Mouse (Mus musculus) natural killer cell, adult 2 months (primary cell): Measurements from ENCODE around the gene Zfp646.
"Not testable (repeated sequence)": the region's sequence is repeated elsewhere in the genome, so short reads cannot be mapped to it uniquely, and the experiment has no call there.

Source experiments
- DNase-seq, 2 experiments: peaks; one replicate each; pipeline ENCODE4 v3.0.0; 2022; ENCODE audit warnings: low spot score in 2 of 2

The Zfp646 gene

GRCm38 (mm10) chr7:127876041-127876466 is at the start of gene Zfp646:
Zfp646 (plus strand) TSS chr7:127876221.
- DNase-seq: peak; percentile 62 to 67

DNA sequence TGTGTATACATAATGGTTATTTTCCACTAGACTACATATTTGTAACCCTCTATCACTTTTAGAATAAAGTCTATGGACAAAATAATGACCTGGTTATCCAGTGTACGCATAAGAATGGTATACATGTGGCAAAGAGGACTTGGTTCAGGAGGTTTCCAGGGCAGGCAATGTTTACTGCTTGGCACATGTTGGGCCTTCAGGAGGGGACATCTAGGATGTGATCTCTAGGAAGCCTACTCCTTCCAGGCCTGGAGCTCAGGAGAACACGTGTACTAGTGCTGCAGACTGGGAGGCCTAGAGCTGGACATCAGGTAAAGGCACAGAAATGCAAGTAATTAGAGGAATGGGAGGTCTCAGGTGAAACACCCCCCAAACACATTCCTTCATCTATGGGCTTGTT is 40.5 kb upstream of the Zfp646 start:
- no peak for DNase-seq

GRCm38 (mm10) chr7:127837473-127837872 is 38.5 kb upstream of the Zfp646 start:
- no peak for DNase-seq

DNA sequence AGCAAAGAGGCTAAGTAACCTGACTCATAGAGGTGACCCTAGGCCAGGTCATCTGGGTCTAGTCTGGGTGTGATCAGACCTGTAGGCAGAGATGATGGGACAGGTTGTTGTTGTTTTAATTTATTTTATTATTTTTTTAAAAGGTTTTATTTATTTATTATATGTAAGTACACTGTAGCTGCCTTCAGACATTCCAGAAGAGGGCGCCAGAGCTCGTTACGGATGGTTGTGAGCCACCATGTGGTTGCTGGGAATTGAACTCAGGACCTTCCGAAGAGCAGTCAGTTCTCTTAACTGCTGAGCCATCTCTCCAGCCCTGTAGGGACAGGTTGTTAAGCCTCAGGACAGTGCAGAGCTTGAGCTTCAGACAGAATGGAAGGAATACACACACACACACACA is 38.1 kb upstream of the Zfp646 start:
- DNase-seq: not testable (repeated sequence)

- DNase-seq: not testable (repeated sequence)
These were observed 36.0 kb upstream of the Zfp646 start for GRCm38 (mm10) chr7:127840031-127840430.

GRCm38 (mm10) chr7:127840886-127841285 is 35.1 kb upstream of the Zfp646 start:
- DNase-seq: no peak

DNA sequence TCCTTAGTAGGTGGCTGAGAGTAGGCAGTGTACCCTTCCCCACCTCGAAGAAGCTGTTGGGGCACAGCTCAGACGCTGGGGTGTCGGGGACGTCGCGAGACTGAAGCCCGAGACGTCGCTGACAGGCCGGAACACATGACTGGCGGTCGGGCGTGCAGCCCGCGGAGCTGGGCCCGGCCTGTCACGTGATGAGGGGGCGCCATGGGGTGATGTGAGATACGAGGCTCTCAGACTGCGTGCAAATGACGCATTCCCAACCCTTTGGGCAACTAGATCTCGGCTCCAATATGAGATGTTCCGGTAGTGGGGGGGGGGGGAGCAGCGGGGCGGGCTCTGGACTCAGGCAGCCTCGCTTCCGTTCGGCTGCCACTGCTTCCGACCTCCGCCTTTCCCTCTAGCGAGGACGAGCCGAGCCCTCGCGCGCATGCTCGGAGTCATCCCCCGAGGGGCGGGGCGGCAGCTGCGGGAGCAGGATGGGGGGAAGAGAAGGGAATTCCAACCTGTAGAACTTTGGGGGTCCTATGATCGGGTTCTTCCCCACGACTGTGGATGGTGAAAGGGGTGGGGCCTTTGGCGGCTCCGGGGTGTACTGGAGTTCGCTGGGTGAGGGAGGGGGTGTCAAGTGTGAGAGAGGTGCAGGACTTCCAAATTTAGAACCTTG is 34.6 kb upstream of the Zfp646 start:
- peak; percentile 88 to 93 for DNase-seq

GRCm38 (mm10) chr7:127842001-127842718 is 33.9 kb upstream of the Zfp646 start:
- peak; percentile 75 to 76 for DNase-seq

DNA sequence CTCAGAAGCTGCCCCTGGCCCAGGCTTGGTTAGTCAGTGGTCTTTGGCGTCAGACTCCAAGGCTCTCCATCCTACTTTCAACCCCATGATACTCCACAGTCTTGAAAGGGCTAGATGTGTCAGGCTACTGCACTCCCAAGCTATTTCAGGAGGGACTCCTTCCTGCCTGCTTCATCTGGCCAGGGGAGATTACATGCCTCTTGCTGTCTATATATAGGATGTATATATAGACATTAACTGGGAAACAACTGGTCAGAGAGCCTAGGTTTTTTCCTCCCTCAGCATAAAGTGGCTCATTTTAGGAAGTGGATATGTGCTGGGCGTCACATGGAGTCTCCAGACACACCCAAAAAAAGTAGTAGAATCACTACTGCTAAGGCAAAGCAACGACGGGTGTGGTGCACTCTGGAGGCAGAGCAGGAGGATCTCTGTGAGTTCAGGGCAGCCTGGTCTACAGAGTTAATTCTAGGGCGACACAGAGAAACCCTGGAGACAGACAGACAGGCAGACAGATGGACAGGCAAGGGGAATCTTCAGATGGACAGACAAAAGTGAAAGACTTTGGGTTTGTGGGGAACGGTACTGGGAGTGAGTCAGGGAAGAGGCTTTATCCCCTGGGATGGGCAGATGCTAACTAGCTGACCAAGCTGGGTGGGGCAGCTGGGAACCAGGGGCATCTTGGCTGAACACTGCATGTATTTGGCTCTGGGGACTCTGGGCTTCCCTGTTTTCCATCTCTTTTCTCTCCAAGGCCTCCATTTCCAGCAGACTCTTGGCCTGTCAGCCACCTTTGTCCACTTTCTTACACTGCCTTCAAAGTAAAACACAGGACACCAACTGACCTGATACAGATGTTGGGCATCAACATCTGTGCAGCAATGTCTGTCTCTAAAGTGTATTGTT is 25.8 kb upstream of the Zfp646 start:
- DNase-seq: no peak

DNA sequence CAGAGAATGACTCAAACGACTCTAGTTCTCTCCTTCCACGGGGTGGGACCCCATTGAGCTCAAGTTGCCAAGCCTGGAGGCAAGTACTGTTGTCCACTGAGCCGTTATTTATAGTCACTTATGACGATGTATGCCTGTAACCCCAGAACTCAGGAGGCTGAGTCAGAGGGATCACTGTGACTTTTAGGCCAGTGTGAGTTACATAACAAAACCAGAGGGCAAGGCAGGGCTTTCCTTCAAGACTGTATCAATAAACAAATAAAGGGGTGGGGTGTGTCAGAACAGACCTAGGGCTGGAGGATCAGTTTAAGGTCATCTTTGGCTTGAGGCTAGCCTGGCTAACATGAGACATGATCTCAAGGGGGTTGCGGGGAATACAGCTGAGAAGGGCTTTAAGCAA is 25.1 kb upstream of the Zfp646 start:
- no peak for DNase-seq

GRCm38 (mm10) chr7:127858258-127858657 is 17.8 kb upstream of the Zfp646 start:
- no peak for DNase-seq

- DNase-seq: no peak
These were observed 9.6 kb upstream of the Zfp646 start for GRCm38 (mm10) chr7:127866434-127866833.

- DNase-seq: no peak
These were observed 8.4 kb upstream of the Zfp646 start for GRCm38 (mm10) chr7:127867641-127868040.

GRCm38 (mm10) chr7:127869149-127869810 is 6.7 kb upstream of the Zfp646 start:
- no peak for DNase-seq

- DNase-seq: no peak
These were observed 5.7 kb upstream of the Zfp646 start for GRCm38 (mm10) chr7:127870136-127870821.

DNA sequence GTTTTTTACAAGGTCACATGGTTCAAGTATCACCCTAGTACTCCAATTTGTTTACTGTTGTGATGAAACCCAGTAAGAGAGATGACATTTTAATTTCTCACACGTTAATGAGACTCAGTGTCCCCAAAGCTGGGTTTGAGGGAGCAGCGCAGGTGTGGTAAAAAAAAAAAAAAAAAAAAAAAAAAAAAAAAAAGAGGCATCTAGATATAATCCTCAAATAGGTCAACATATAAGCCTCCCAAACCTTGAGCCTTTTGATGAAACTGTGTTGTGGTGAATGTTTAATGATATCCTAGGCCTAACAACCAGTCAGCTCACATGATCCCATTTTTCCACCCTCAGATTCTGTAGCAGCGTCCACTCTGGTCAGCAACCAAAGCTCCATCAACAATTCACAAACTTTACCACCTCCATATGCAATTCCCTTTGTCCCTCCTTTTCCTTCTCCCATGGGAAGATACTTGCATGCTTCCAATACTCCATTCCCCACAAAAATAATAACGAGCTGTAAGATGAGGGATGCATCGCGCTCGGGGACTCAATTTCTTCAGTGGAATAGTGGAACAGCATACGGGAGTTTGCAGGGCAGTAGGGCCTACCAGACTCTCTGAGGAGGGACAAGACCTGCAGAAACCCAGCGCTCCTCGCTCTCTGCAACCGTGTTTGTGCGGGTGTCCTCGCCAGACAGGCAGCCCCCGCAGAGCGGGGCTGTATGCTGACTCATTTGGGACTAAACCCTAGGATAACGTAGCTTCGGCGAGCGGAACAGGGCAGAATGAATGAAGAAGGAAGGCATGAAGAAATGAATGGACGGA is 1.0 kb upstream of the Zfp646 start:
- no peak for DNase-seq

GRCm38 (mm10) chr7:127875627-127876001 is 407 bp upstream of the Zfp646 start:
- peak; percentile 87 to 88 for DNase-seq

DNA sequence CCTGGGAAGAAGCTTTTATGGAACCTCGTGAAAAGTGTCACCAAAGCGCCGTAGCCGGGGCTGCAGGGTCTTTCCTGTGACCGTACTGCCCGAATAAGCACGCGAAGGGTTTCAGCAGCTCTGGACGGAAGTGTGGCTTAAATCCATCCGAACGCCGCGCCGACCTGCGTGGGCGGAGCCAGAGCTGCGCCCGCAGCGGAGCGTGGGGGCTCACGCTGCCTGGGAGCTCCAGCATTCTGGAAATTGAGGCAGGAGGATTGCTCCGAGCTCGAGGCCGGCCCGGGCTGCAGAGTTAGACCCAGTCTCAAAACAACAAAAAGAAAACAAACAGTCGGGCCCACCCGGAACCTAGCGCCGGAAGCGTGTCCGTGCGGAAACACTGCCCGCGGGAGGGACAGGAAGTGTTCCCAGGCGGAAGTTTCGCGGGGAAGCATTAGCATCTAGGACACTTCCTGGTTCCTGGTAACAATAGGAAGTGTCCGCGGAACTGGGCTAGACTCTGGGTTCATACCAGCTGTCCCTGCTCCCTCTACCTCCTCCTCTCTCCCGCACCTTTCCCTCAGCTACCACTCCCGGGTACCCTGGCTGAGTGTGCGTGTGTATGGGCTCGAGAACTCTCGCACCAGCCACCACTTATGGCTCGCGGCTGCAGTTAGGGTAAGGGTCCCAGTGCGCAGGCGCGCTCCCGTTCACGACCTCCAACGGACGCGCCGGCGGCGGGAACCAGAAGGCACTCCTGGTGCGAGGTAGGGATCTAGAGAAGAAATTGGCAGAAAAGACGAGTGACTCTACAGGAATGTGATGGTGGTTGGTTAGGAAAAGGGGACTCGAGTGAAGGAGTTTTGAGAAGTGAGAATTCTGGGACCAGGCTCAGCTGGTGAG is 687 bp downstream of the Zfp646 start, which contains the start of gene Zfp668:
TSS of gene Zfp668 (minus strand) at position 362 of the 882 bp plus-strand sequence.
- peak; percentile 88 to 90 for DNase-seq

DNA sequence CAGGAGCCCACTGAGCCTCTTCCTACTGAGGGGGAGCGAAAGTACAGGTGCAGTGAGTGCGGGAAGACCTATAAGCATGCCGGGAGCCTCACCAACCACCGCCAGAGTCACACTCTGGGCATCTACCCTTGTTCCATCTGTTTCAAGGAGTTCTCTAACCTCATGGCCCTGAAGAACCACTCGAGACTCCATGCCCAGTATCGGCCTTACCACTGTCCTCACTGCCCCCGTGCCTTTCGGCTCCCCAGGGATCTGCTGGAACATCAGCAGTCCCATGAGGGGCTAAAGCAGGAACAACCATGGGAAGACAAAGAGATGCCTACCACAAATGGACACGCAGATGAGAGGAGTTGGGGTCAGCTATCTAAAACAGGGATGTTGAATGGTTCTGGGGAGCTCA is 3.3 kb downstream of the Zfp646 start:
- no peak for DNase-seq
